Mouse (Mus musculus): ENCODE measurements around the gene Fbrs. TPM values are rescaled to one million over a fixed set of nuclear protein-coding genes. Genes with fewer than 3 reads are reported as not detected.
"Not testable (repeated sequence)": the region's sequence is repeated elsewhere in the genome, so short reads cannot be mapped to it uniquely, and the experiment has no call there.

Fbrs gene
- polyA plus RNA-seq, 1 experiment from 2014 or later = 50.1 TPM

GRCm38 (mm10) chr7:127465191-127465590, 13.8 kb upstream of the Fbrs start:
- in situ Hi-C loops (cut with MboI; ENCODE audit: low pct_unique_long_range_greater_than_20kb) = loop anchor here (5.0 kb wide), 1 partner anchor 103 kb away; no protein-coding TSS in a partner anchor
- ChIA-PET CTCF (no interaction called here), POLR2A (interaction anchor here (0.6 kb wide), 1 partner anchor 122 kb away, joined by 3 read pairs; no protein-coding TSS in a partner anchor)
- TF ChIP-seq CTCF (IDR thresholded peaks at IDR 0.05) = no peak
- DNase-seq (ENCODE audit: low read depth, low spot score) (no peak), ATAC-seq (no peak)
- H3K27me3 ChIP-seq = no peaks in the 10 kb centered on the region

GRCm38 (mm10) chr7:127465670-127466069, 13.3 kb upstream of the Fbrs start:
- ATAC-seq; CTCF ChIA-PET; DNase-seq (ENCODE audit: low read depth, low spot score); H3K27me3 ChIP-seq: not testable (repeated sequence)
- POLR2A ChIA-PET = interaction anchor here (0.6 to 2.0 kb wide), 2 partner anchors 13 to 121 kb away, joined by 3 to 4 read pairs; no protein-coding TSS in a partner anchor
- in situ Hi-C loops (cut with MboI; ENCODE audit: low pct_unique_long_range_greater_than_20kb) = loop anchor here (5.0 kb wide), 1 partner anchor 103 kb away; no protein-coding TSS in a partner anchor

GRCm38 (mm10) chr7:127466606-127467005, 12.4 kb upstream of the Fbrs start:
- no peak for ATAC-seq
- POLR2A ChIA-PET = interaction anchor here (2.0 kb wide), 1 partner anchor 14 kb away, joined by 4 read pairs; no protein-coding TSS in a partner anchor
- no peak for TF ChIP-seq CTCF (IDR thresholded peaks at IDR 0.05)
- in situ Hi-C loops (cut with MboI; ENCODE audit: low pct_unique_long_range_greater_than_20kb) = loop anchor here (5.0 kb wide), 1 partner anchor 104 kb away; no protein-coding TSS in a partner anchor
- CTCF ChIA-PET = no interaction called here
- H3K27me3 ChIP-seq = no peaks in the 10 kb centered on the region
- DNase-seq (ENCODE audit: low read depth, low spot score) = no peak

- in situ Hi-C loops (cut with MboI; ENCODE audit: low pct_unique_long_range_greater_than_20kb) = no loop called here
- no peak for TF ChIP-seq CTCF (IDR thresholded peaks at IDR 0.05)
- POLR2A ChIA-PET = interaction anchor here (0.5 to 1.4 kb wide), 4 partner anchors 9 to 453 kb away, joined by 3 to 4 read pairs (median 4); no protein-coding TSS in a partner anchor
- DNase-seq (ENCODE audit: low read depth, low spot score) = no peak
- no peak for ATAC-seq
- no peaks in the 10 kb centered on the region for H3K27me3 ChIP-seq
- CTCF ChIA-PET = interaction anchor here (1.0 kb wide), 1 partner anchor 19 kb away, joined by 3 read pairs; no protein-coding TSS in a partner anchor
Observed at GRCm38 (mm10) chr7:127470011-127470715, 8.8 kb upstream of the Fbrs start.

- no peak for TF ChIP-seq CTCF (IDR thresholded peaks at IDR 0.05)
- peak; percentile 84 for ATAC-seq
- peak; percentile 95 for DNase-seq (ENCODE audit: low read depth, low spot score)
- no peaks in the 10 kb centered on the region for H3K27me3 ChIP-seq
- ChIA-PET CTCF (interaction anchor here (1.0 kb wide), 1 partner anchor 20 kb away, joined by 3 read pairs; no protein-coding TSS in a partner anchor), POLR2A (interaction anchor here (0.7 to 1.5 kb wide), 5 partner anchors 9 to 454 kb away, joined by 3 to 9 read pairs (median 4); partner anchors contain the start of genes Fbrs and Srcap)
- in situ Hi-C loops (cut with MboI; ENCODE audit: low pct_unique_long_range_greater_than_20kb) = no loop called here
Observed at GRCm38 (mm10) chr7:127470743-127471645, 8.0 kb upstream of the Fbrs start.

DNA sequence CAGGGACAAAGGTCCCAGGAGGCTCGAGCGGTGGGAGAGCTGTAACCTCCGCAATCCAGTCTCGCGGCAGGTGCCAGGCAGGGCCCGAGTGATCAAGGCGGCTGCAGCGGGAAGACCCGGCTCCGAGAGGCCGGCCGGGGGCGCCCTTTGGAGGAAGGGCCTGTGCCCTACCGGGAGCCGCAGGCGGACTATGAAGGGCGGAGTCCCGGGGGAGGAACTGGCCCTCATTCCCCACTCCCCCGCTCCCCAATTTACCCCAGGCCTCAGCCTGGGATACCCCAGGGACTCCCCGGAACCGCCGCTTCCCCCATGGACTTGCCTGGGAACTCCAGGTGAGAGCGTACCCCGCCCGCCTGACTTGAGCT, 7.4 kb upstream of the Fbrs start:
- CTCF ChIA-PET = no interaction called here
- POLR2A ChIA-PET = interaction anchor here (1.4 to 1.5 kb wide), 2 partner anchors 8 to 41 kb away, joined by 6 to 9 read pairs; partner anchors contain the start of genes Fbrs and Srcap
- TF ChIP-seq CTCF (IDR thresholded peaks at IDR 0.05) = no peak
- H3K27me3 ChIP-seq = no peaks in the 10 kb centered on the region
- ATAC-seq (peak; percentile 52), DNase-seq (ENCODE audit: low read depth, low spot score) (no peak)
- in situ Hi-C loops (cut with MboI; ENCODE audit: low pct_unique_long_range_greater_than_20kb) = no loop called here

DNA sequence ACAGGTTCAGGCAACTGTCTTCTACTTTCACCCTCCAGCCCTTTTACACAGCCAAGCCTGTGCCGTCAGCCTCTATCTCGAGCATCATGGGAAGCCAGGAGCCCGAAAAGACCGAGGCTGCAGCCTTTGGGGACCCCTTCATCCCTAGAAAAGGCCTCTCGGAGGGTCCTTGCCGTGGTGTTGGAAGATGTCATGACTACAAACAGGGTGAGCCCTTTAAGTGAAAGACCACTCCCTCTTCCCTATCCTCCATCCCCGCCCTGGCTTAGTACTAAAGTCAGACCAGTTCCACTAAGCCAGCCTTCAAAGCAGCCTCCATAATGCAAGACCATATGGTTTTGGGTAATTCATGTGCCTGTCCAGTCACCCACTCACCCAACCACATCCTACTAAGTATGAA, 6.9 kb upstream of the Fbrs start:
- no peak for DNase-seq (ENCODE audit: low read depth, low spot score)
- no peak for ATAC-seq
- no peak for TF ChIP-seq CTCF (IDR thresholded peaks at IDR 0.05)
- POLR2A ChIA-PET = interaction anchor here (1.4 to 1.5 kb wide), 2 partner anchors 8 to 40 kb away, joined by 6 to 9 read pairs; partner anchors contain the start of genes Fbrs and Srcap
- in situ Hi-C loops (cut with MboI; ENCODE audit: low pct_unique_long_range_greater_than_20kb) = no loop called here
- H3K27me3 ChIP-seq = no peaks in the 10 kb centered on the region
- CTCF ChIA-PET = no interaction called here

- in situ Hi-C loops (cut with MboI; ENCODE audit: low pct_unique_long_range_greater_than_20kb) = no loop called here
- POLR2A ChIA-PET = no interaction called here
- ATAC-seq (no peak), DNase-seq (ENCODE audit: low read depth, low spot score) (no peak)
- CTCF ChIA-PET = no interaction called here
- TF ChIP-seq CTCF (IDR thresholded peaks at IDR 0.05) = no peak
- H3K27me3 ChIP-seq = no peaks in the 10 kb centered on the region
Observed at GRCm38 (mm10) chr7:127473705-127474104, 5.3 kb upstream of the Fbrs start.

GRCm38 (mm10) chr7:127474378-127475070, 4.5 kb upstream of the Fbrs start:
- no peak for TF ChIP-seq CTCF (IDR thresholded peaks at IDR 0.05)
- H3K27me3 ChIP-seq = no peaks in the 10 kb centered on the region
- POLR2A ChIA-PET = no interaction called here
- in situ Hi-C loops (cut with MboI; ENCODE audit: low pct_unique_long_range_greater_than_20kb) = no loop called here
- CTCF ChIA-PET = no interaction called here
- no peak for ATAC-seq
- DNase-seq (ENCODE audit: low read depth, low spot score) = no peak

DNA sequence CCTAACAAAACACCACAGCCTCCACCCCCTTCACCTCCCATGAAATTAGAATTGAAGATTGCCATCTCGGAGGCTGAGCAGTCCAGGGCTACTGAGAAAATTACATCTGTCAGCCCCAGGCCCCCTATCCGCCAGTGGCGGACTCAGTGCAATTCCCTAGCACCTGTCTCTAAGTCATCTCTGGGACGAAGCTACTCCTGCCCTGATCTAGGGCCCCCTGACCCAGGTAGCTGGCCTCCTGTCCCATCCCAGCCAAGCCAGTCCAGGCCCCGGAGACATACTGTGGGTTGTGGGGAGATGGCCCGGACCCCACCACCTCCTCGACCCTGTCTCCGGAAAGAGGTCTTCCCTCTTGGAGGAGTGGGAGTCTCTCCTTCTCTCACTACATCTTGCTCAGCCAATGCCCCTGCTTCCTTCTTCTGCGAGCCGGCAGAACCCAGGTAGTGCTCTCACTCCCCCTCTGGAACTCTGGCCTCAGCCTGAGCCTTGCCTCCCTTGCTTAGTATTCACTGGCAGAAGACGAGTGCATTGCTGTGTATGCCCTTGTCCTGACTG, 3.7 kb upstream of the Fbrs start:
- CTCF ChIA-PET = no interaction called here
- DNase-seq (ENCODE audit: low read depth, low spot score) = no peak
- POLR2A ChIA-PET = no interaction called here
- in situ Hi-C loops (cut with MboI; ENCODE audit: low pct_unique_long_range_greater_than_20kb) = no loop called here
- H3K27me3 ChIP-seq = no peaks in the 10 kb centered on the region
- no peak for TF ChIP-seq CTCF (IDR thresholded peaks at IDR 0.05)
- ATAC-seq = no peak

Measured in Patski (cell line).